Mouse (Mus musculus) cortical plate, adult 2 months (tissue): Measurements from ENCODE around the gene H2-M10.2.

Experiments
- CTCF ChIP-seq: fragments of 200-500 bp; IDR thresholded peaks from 2 replicates; pipeline ENCODE4 v1.5.1; 2011; ENCODE audit warnings: mild to moderate bottlenecking, control low read depth, low read length; ENCODE audit not compliant: insufficient read depth; ENCODE audit errors: extremely low read depth
- POLR2A ChIP-seq: fragments of 200-500 bp; IDR thresholded peaks from 2 replicates; pipeline ENCODE4 v1.6.1; 2011; ENCODE audit warnings: mild to moderate bottlenecking, low read length, control low read depth; ENCODE audit not compliant: insufficient read depth; ENCODE audit errors: extremely low read depth

- TF ChIP-seq CTCF: no peak
- TF ChIP-seq POLR2A: no peak
Observed at GRCm38 (mm10) chr17:36252250-36252876, 33.9 kb downstream of the H2-M10.2 start.
